Mouse (Mus musculus) erythroblast, embryonic 14.5 days (primary cell): Measurements from ENCODE around the gene Six2. TPM values are rescaled to one million over a fixed set of nuclear protein-coding genes. Genes with fewer than 3 reads are reported as not detected.

Experiments used
- H3K27me3 ChIP-seq: 2 replicates; pipeline ENCODE4 v1.6.1; 2012; ENCODE audit warnings: inconsistent platforms; ENCODE audit not compliant: control insufficient read depth
- H3K36me3 ChIP-seq: 2 replicates; pipeline ENCODE4 v1.6.1; 2012; ENCODE audit warnings: mild to moderate bottlenecking, inconsistent platforms; ENCODE audit not compliant: control insufficient read depth
- H3K4me1 ChIP-seq: 2 replicates; pipeline ENCODE4 v1.6.1; 2012; ENCODE audit warnings: inconsistent platforms; ENCODE audit not compliant: control insufficient read depth
- H3K4me3 ChIP-seq: replicated peaks from 2 replicates; pipeline ENCODE3; 2012; ENCODE audit warnings: moderate library complexity, mild to moderate bottlenecking, inconsistent platforms
- H3K9me3 ChIP-seq: 2 replicates; pipeline ENCODE4 v1.6.1; 2012; ENCODE audit warnings: low read length, inconsistent platforms, mixed read lengths; ENCODE audit not compliant: control insufficient read depth
- GATA1 ChIP-seq: IDR thresholded peaks from 2 replicates; pipeline ENCODE4 v1.6.1; 2012; ENCODE audit warnings: low read length, inconsistent platforms, mixed read lengths
- TAL1 ChIP-seq: IDR thresholded peaks from 3 replicates; pipeline ENCODE4 v1.6.1; 2012; ENCODE audit warnings: low read length, inconsistent platforms, mixed read lengths
- polyA plus RNA-seq: library from polyadenylated mRNA; stranded (reverse); fragments of >175 nt; gene quantifications from 2 replicates; pipeline ENCODE4 v1.2.3, GENCODE M21; 2012

Six2 gene
- polyA plus RNA-seq, 1 experiment = not detected

DNA sequence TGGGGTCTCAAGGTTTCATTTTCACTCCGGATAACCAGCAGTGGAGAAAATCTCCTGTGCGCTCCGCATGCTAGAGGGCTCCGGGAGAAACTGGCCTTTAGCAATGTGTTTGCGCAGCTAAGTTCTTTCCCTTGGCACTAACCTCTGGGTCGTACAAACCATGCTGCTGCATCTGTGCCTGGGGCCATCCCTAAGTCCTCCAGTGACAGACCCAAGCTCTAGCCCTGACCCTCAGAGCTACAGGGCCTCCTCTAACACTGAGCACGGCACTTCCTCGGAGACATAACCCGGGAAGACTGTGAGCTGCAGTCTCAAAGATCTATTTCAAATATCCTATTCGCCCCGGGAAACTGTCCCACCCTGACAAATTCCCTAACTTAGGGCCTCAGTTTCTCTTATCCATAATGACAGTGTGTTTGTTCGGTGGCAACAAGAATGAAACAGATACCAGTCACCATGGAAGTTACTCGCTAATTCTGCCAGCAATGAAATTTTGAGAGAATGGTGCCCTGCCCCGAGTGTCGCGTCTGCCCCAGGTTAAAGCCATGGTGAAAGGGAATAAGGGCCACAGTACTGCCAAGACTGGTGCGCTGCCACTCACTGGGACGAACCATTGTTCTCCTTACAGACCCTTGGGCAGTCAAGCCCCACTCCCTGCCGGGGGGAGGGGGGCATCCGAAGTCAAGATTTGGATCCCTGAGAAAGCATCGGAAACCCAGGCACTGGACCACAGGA is 7.8 kb downstream of the Six2 start:
- Histone ChIP-seq H3K36me3 (no peaks in the 10 kb centered on the region), H3K4me1 (no peaks in the 10 kb centered on the region), H3K4me3 (no peak overlapping the region), H3K9me3 (peaks cover 3% of the 10 kb centered on the region; the same call in 1 of the 2 replicates), H3K27me3 (peaks cover 87% of the 10 kb centered on the region)
- TF ChIP-seq TAL1 (no peak), GATA1 (no peak)

DNA sequence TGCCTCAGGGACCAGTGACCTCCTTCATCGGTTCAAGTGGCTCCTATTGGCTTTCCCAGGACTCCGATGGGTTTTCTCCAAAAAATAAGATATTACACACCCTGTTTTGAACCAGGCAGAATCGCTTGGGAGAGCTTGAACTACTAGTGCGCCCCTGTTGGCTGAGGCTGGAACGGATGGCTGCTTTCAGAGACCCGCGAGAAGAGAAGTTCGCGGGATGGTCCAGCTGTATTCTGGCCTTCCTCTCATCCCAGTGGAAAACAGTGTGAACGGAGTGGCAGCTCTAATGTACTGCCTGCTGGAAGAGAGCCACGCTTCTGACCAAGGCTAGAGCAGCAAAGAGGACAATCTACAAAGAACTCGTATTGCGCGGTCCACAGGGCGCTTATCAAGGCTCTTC is 8.4 kb downstream of the Six2 start:
- TF ChIP-seq TAL1 = no peak
- no peak for TF ChIP-seq GATA1
- H3K27me3 ChIP-seq = peaks cover 87% of the 10 kb centered on the region
- H3K9me3 ChIP-seq = no peaks in the 10 kb centered on the region
- H3K4me3 ChIP-seq = no peak overlapping the region
- H3K36me3 ChIP-seq = no peaks in the 10 kb centered on the region
- no peaks in the 10 kb centered on the region for H3K4me1 ChIP-seq

DNA sequence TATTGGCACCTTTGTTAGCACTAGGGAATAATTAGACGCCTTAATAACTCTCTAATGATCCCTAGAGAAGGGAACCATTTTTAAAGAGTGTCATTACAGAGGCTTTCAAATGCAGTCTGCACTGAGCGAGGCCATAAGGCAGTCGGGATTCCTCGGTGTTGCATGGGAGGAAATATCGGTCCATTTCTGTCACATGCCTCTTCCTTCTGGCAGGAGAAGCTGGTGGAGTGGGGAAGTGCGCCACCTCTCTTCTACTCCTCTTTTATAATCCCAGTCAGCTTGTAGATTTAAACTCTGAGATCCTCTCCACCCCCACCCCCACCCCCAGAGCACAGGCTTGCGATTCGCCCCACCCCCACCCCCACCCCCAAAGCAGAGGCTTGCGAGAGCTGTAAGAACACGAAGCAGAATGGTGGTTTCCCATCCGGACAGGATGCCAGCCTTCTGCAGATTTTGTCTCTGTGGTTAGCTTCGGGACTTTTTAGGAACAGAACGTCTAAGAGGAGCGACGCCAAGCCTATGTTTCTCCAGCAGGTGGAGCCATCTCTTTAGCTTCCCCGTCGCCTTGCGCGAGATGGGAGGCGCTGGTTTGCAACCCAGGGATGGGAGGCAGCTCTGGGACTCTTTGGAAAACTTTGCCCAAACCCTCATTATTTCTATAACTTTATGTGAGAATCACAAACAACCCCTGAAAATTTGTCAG is 23.3 kb downstream of the Six2 start:
- Histone ChIP-seq H3K9me3 (no peaks in the 10 kb centered on the region), H3K4me1 (no peaks in the 10 kb centered on the region), H3K36me3 (no peaks in the 10 kb centered on the region), H3K4me3 (no peak overlapping the region), H3K27me3 (peaks cover 38% of the 10 kb centered on the region)
- TF ChIP-seq GATA1 = no peak
- no peak for TF ChIP-seq TAL1

DNA sequence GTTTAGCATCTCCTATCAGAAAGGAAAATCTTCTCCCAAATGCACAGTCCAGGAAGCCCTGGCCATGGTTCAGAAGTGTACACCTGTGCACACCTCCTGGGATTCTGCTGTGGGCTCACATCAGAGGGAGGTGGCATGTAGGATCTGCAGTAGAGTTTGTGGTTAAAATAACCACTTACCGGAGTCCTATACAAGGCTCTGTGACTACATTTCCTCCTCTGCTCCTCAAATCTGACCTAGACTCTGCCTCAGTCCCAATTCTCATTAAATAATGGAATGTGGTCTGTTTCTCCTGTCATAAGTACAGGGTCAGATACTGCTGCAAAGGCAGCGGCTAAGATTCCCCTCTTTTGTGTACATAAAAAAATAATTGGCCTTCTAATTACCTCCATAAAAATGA is 23.9 kb downstream of the Six2 start:
- H3K36me3 ChIP-seq = no peaks in the 10 kb centered on the region
- no peaks in the 10 kb centered on the region for H3K4me1 ChIP-seq
- peaks cover 38% of the 10 kb centered on the region for H3K27me3 ChIP-seq
- no peaks in the 10 kb centered on the region for H3K9me3 ChIP-seq
- H3K4me3 ChIP-seq = no peak overlapping the region
- TF ChIP-seq GATA1 = no peak
- TF ChIP-seq TAL1 = no peak

DNA sequence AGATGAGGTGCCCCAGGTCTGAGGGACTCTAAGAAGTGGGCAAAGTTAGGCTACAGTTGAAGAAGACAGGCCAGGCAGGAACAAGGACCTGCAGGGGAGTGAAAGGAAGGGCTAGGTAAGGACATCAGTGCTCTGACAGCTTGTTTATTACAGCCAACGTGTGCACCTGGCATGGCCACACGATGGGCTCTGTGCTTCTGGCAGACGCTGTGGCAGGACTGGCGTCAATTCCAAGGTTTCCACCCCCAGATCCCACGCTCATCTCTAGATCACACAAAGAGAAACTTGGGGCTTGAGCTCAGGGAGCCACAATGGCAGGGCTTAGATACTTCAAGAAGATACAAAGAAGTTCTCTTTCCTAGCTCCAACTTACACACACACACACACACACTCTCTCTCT is 26.6 kb downstream of the Six2 start:
- H3K4me3 ChIP-seq = no peak overlapping the region
- H3K27me3 ChIP-seq = peaks cover 35% of the 10 kb centered on the region
- no peak for TF ChIP-seq GATA1
- no peak for TF ChIP-seq TAL1
- no peaks in the 10 kb centered on the region for H3K36me3 ChIP-seq
- H3K4me1 ChIP-seq = no peaks in the 10 kb centered on the region
- H3K9me3 ChIP-seq = no peaks in the 10 kb centered on the region

DNA sequence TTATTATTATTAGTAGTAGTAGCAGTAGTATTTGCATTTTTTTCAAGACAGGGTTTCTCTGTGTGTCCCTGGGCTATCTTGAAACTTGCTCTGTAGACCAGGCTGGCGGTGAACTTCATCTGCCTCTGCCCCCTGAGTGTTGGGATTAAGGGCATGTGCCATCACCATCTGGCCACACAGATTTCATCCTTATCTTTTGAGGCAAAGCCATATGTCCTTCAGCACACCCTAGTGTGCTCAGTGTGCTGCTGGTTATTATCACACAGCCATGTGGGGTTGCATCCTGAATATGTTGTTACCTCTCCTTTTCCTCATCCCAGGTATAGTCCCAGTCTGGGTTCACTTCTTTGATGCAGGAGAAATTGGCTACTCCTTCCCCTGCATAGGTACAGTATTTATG is 28.1 kb downstream of the Six2 start:
- no peaks in the 10 kb centered on the region for H3K9me3 ChIP-seq
- TF ChIP-seq GATA1 (no peak), TAL1 (no peak)
- H3K36me3 ChIP-seq = no peaks in the 10 kb centered on the region
- no peak overlapping the region for H3K4me3 ChIP-seq
- peaks cover 28% of the 10 kb centered on the region for H3K27me3 ChIP-seq
- H3K4me1 ChIP-seq = no peaks in the 10 kb centered on the region

DNA sequence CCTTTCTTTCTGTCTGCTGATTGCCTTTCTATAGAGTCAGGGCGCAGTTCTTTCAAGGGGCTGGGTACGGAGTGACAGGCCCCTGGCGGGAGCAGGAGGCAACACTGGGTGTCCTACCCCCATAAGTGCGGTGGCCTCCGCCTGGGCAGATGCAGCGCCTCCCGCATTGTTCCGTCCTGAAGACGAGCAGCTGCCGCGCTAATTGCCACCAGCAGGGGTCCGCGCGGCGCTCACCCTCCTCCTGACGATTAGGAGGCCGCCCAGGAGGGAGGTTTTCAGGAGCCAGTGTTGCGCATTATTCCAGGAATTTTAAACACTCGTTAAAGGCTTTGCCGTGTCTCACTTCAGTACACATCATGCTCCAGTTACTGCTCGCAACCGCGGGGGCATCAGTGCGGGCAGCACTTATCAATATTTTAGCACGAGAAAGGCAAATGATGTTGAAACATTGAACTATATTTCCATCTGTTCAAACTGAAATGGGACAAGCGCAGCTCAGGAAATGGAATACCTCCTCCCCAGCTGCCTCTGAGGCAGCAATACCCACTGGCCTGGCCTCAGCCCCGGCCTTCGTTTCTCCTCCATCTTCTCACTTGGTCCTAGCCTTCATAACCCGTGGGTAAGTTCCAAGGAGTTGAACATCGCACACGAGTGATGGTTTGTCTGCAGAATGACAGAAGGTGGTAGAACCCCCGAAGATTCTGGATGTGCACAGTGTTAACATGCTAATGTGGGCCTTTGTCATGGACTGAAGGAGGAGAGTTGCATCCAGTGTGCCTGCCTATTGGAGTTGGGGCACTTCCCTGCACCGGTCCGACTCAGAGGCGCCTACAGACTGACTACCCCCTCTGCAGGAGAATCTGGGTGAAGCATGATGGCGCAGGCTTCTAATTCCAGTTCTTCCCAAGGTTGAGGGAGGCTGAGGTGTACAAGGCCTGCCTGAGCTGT is 42.1 kb downstream of the Six2 start:
- H3K4me1 ChIP-seq = no peaks in the 10 kb centered on the region
- H3K9me3 ChIP-seq = no peaks in the 10 kb centered on the region
- TF ChIP-seq GATA1 = no peak
- TF ChIP-seq TAL1 = no peak
- H3K4me3 ChIP-seq = no peak overlapping the region
- H3K36me3 ChIP-seq = no peaks in the 10 kb centered on the region
- H3K27me3 ChIP-seq = peaks cover 47% of the 10 kb centered on the region

DNA sequence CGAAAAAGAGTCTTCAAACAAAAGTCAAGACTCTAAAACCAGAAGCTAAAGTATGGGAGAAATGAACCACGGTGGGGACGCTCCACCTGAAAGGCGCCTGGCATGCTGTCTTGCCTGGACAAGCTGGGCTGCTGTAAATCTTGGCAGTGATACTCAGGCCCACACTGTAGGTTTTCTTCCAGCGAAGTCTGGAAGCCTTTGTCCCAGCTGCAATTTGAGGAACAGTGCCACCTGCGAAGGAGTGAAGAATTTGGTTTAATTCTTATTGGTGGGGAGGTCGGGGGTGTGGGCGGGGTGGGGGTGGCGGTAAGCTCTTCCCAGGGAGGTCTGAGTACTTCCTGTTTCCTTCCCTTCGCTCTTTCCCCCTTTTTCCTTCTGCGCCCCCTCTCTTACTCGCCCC is 42.8 kb downstream of the Six2 start:
- H3K36me3 ChIP-seq = no peaks in the 10 kb centered on the region
- no peaks in the 10 kb centered on the region for H3K4me1 ChIP-seq
- H3K9me3 ChIP-seq = no peaks in the 10 kb centered on the region
- TF ChIP-seq GATA1 = no peak
- no peak for TF ChIP-seq TAL1
- H3K4me3 ChIP-seq = no peak overlapping the region
- H3K27me3 ChIP-seq = peaks cover 47% of the 10 kb centered on the region

DNA sequence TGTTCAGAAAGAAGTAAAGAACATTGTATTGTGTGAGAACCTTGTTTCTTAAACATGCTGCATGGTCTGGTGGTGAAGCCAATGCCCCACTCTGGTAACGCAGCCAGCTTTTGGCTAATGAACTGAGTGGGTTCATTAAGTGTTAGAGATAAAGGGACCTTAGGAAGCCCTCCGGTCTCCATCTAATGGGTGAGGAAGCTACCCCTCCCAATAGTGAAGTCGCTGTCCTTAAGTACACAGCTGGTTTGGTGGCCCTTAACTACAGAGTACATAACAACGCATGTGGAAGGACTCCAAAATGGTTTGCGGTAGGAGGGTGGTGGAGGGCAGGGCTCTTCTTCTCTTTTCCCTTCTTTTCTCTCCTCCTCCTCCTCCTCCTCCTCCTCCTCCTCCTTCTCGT is 50.2 kb downstream of the Six2 start:
- Histone ChIP-seq H3K4me1 (no peaks in the 10 kb centered on the region), H3K4me3 (no peak overlapping the region), H3K27me3 (peaks cover 16% of the 10 kb centered on the region), H3K36me3 (no peaks in the 10 kb centered on the region), H3K9me3 (no peaks in the 10 kb centered on the region)
- TF ChIP-seq TAL1 (no peak), GATA1 (no peak)

Other genes with a start within 250 kb of the Six2 start
- not detected in 2 replicates for gene Six3, start 74.7 kb downstream of the Six2 start, polyA plus RNA-seq